Mouse (Mus musculus) retina, postnatal 1 day (tissue): ENCODE data around the gene Gemin5.
"Not testable (repeated sequence)": the region's sequence is repeated elsewhere in the genome, so short reads cannot be mapped to it uniquely, and the experiment has no call there.

Source experiments
- DNase-seq: peaks from one replicate; pipeline ENCODE4 v3.0.0-alpha.2; 2012

Gene Gemin5

GRCm38 (mm10) chr11:58107009-58107408, 61.3 kb downstream of the Gemin5 start:
- DNase-seq = peak; percentile 24

- DNase-seq = peak; percentile 59
These were observed 64.0 kb downstream of the Gemin5 start for GRCm38 (mm10) chr11:58104351-58104791.

- peak; percentile 99 for DNase-seq
These were observed 64.5 kb downstream of the Gemin5 start, which contains the start of gene Cnot8 for GRCm38 (mm10) chr11:58103697-58104306. Gene Cnot8, plus strand, starts transcription at chr11:58104153.

- DNase-seq = no peak
These were observed 65.0 kb downstream of the Gemin5 start for GRCm38 (mm10) chr11:58103344-58103653.

- DNase-seq = no peak
These were observed 65.6 kb downstream of the Gemin5 start for GRCm38 (mm10) chr11:58102581-58103343.

GRCm38 (mm10) chr11:58102146-58102545, 66.2 kb downstream of the Gemin5 start:
- DNase-seq = no peak

GRCm38 (mm10) chr11:58101194-58101720, 67.1 kb downstream of the Gemin5 start:
- no peak for DNase-seq

GRCm38 (mm10) chr11:58100006-58100405, 68.3 kb downstream of the Gemin5 start:
- no peak for DNase-seq

GRCm38 (mm10) chr11:58098366-58098720, 70.0 kb downstream of the Gemin5 start:
- DNase-seq = not testable (repeated sequence)

GRCm38 (mm10) chr11:58097621-58098365, 70.5 kb downstream of the Gemin5 start:
- peak; percentile 30 for DNase-seq

GRCm38 (mm10) chr11:58096821-58097620, 71.3 kb downstream of the Gemin5 start:
- no peak for DNase-seq

GRCm38 (mm10) chr11:58096160-58096559, 72.2 kb downstream of the Gemin5 start:
- DNase-seq = no peak

- no peak for DNase-seq
These were observed 72.8 kb downstream of the Gemin5 start for GRCm38 (mm10) chr11:58095561-58095960.

GRCm38 (mm10) chr11:58094766-58095165, 73.6 kb downstream of the Gemin5 start:
- DNase-seq = peak; percentile 51

- peak; percentile 69 for DNase-seq
These were observed 75.3 kb downstream of the Gemin5 start, which contains the start of gene Gm12248 for GRCm38 (mm10) chr11:58093021-58093528. Gene Gm12248, minus strand, starts transcription at chr11:58093134.

GRCm38 (mm10) chr11:58092541-58092940, 75.8 kb downstream of the Gemin5 start:
- DNase-seq = no peak

- DNase-seq = no peak
These were observed 86.6 kb downstream of the Gemin5 start for GRCm38 (mm10) chr11:58081716-58082115.

- no peak for DNase-seq
These were observed 91.1 kb downstream of the Gemin5 start for GRCm38 (mm10) chr11:58077270-58077669.

- no peak for DNase-seq
These were observed 95.4 kb downstream of the Gemin5 start for GRCm38 (mm10) chr11:58072978-58073377.
